Mouse (Mus musculus) neural tube, embryonic 14.5 days (tissue): ENCODE data around the gene Unc13d. TPM values are rescaled to one million over a fixed set of nuclear protein-coding genes. Genes with fewer than 3 reads are reported as not detected.

Experiments used
- ATAC-seq: fragments of 200-750 bp; cut with Nextera tagmentation; 2 replicates; pipeline ENCODE4 v1.8.0; 2017; ENCODE audit warnings: low read depth, mild to moderate bottlenecking, moderate TSS enrichment, moderate library complexity
- H3K27ac ChIP-seq: fragments of 300-500 bp; sonication (generic); 2 replicates; pipeline ENCODE4 v1.5.1; 2014; ENCODE audit warnings: low read depth, mild to moderate bottlenecking, control low read depth, low read length, moderate library complexity, mixed read lengths
- H3K27me3 ChIP-seq: fragments of 300-500 bp; sonication (generic); 2 replicates; pipeline ENCODE4 v1.6.1; 2014; ENCODE audit warnings: low read length; ENCODE audit not compliant: control insufficient read depth, insufficient read depth
- H3K36me3 ChIP-seq: fragments of 300-500 bp; sonication (generic); 2 replicates; pipeline ENCODE4 v1.6.1; 2014; ENCODE audit warnings: low read length, mixed read lengths; ENCODE audit not compliant: control insufficient read depth, insufficient read depth
- H3K4me1 ChIP-seq: fragments of 300-500 bp; sonication (generic); 2 replicates; pipeline ENCODE4 v1.6.1; 2014; ENCODE audit warnings: low read length; ENCODE audit not compliant: control insufficient read depth, insufficient read depth
- H3K4me2 ChIP-seq: fragments of 300-500 bp; sonication (generic); 2 replicates; pipeline ENCODE4 v1.6.1; 2014; ENCODE audit warnings: mild to moderate bottlenecking, low read depth, low read length, control low read depth
- H3K4me3 ChIP-seq: fragments of 300-500 bp; sonication (generic); 2 replicates; pipeline ENCODE4 v1.5.1; 2014; ENCODE audit warnings: low read depth, low read length, control low read depth, mixed read lengths
- H3K9ac ChIP-seq: fragments of 300-500 bp; sonication (generic); replicated peaks from 2 replicates; pipeline ENCODE4 v1.6.1; 2014; ENCODE audit warnings: low read depth, mild to moderate bottlenecking, control low read depth, low read length, mixed read lengths
- H3K9me3 ChIP-seq: fragments of 300-500 bp; sonication (generic); 2 replicates; pipeline ENCODE4 v1.6.1; 2016; ENCODE audit warnings: low read length; ENCODE audit not compliant: control insufficient read depth
- WGBS: fragments of 180-500 bp; shearing (Covaris S2); extraction: QIAGEN DNeasy Blood & Tissue Kit; methylation state at CpG from one replicate; pipeline ENCODE4 v1.1.7; 2014; 5-methylcytosine and 5-hydroxymethylcytosine counted together
- polyA plus RNA-seq: library from polyadenylated mRNA; unstranded; fragments of >200 nt; fragmentation: Nextera tagmentation; extraction: Ambion mirVana; gene quantifications from 2 replicates; pipeline ENCODE4 v1.2.1, GENCODE M21; 2014

Gene Unc13d
- polyA plus RNA-seq, 1 experiment from 2014 or later: 0.88 TPM

- no peaks in the 10 kb centered on the region for H3K9me3 ChIP-seq
- H3K9ac ChIP-seq: no peak overlapping the region
- no peaks in the 10 kb centered on the region for H3K27me3 ChIP-seq
- H3K4me2 ChIP-seq: no peak overlapping the region
- peaks cover 9% of the 10 kb centered on the region; the same call in 1 of the 2 replicates for H3K4me1 ChIP-seq
- no peak overlapping the region for H3K4me3 ChIP-seq
- peaks cover 5% of the 10 kb centered on the region; the same call in 1 of the 2 replicates for H3K36me3 ChIP-seq
- H3K27ac ChIP-seq: no peak overlapping the region
- WGBS: 68% methylated on average over 7 of the region's 7 CpGs
- ATAC-seq: no peak
Measured at GRCm38 (mm10) chr11:116074436-116074991, 3.2 kb downstream of the Unc13d start.

- Histone ChIP-seq H3K4me3 (no peak overlapping the region), H3K27me3 (no peaks in the 10 kb centered on the region), H3K4me1 (no peaks in the 10 kb centered on the region), H3K9ac (no peak overlapping the region), H3K27ac (no peak overlapping the region), H3K36me3 (no peaks in the 10 kb centered on the region), H3K9me3 (no peaks in the 10 kb centered on the region), H3K4me2 (no peak overlapping the region)
- ATAC-seq: no peak
- WGBS: 86% methylated on average over 3 of the region's 3 CpGs
Measured at GRCm38 (mm10) chr11:116072608-116073007, 5.2 kb downstream of the Unc13d start.

GRCm38 (mm10) chr11:116071510-116071909 is 6.3 kb downstream of the Unc13d start:
- ATAC-seq: no peak
- no peaks in the 10 kb centered on the region for H3K27me3 ChIP-seq
- no peak overlapping the region for H3K4me2 ChIP-seq
- no peaks in the 10 kb centered on the region for H3K9me3 ChIP-seq
- H3K27ac ChIP-seq: no peak overlapping the region
- WGBS: 69% methylated on average over 5 of the region's 5 CpGs
- H3K4me3 ChIP-seq: no peak overlapping the region
- no peaks in the 10 kb centered on the region for H3K36me3 ChIP-seq
- no peak overlapping the region for H3K9ac ChIP-seq
- no peaks in the 10 kb centered on the region for H3K4me1 ChIP-seq

GRCm38 (mm10) chr11:116065345-116065744 is 12.4 kb downstream of the Unc13d start:
- WGBS: 89% methylated on average over 12 of the region's 12 CpGs
- no peak for ATAC-seq
- H3K4me2 ChIP-seq: no peak overlapping the region
- H3K4me3 ChIP-seq: no peak overlapping the region
- H3K9ac ChIP-seq: no peak overlapping the region
- no peaks in the 10 kb centered on the region for H3K4me1 ChIP-seq
- H3K27me3 ChIP-seq: no peaks in the 10 kb centered on the region
- no peaks in the 10 kb centered on the region for H3K9me3 ChIP-seq
- H3K27ac ChIP-seq: no peak overlapping the region
- peaks cover 14% of the 10 kb centered on the region for H3K36me3 ChIP-seq

- H3K4me3 ChIP-seq: no peak overlapping the region
- no peak overlapping the region for H3K9ac ChIP-seq
- H3K27ac ChIP-seq: no peak overlapping the region
- no peaks in the 10 kb centered on the region for H3K4me1 ChIP-seq
- H3K9me3 ChIP-seq: no peaks in the 10 kb centered on the region
- H3K36me3 ChIP-seq: peaks cover 24% of the 10 kb centered on the region
- ATAC-seq: no peak
- H3K4me2 ChIP-seq: no peak overlapping the region
- H3K27me3 ChIP-seq: no peaks in the 10 kb centered on the region
- whole genome bisulfite sequencing: 65% methylated on average over 23 of the region's 23 CpGs
Measured at GRCm38 (mm10) chr11:116064187-116064867, 13.4 kb downstream of the Unc13d start.

GRCm38 (mm10) chr11:116063562-116063961 is 14.2 kb downstream of the Unc13d start:
- H3K27ac ChIP-seq: no peak overlapping the region
- no peak overlapping the region for H3K4me3 ChIP-seq
- no peaks in the 10 kb centered on the region for H3K4me1 ChIP-seq
- ATAC-seq: no peak
- WGBS: 70% methylated on average over 13 of the region's 13 CpGs
- no peaks in the 10 kb centered on the region for H3K27me3 ChIP-seq
- H3K9me3 ChIP-seq: no peaks in the 10 kb centered on the region
- H3K9ac ChIP-seq: no peak overlapping the region
- peaks cover 32% of the 10 kb centered on the region for H3K36me3 ChIP-seq
- H3K4me2 ChIP-seq: no peak overlapping the region

- WGBS: 51% methylated on average over 8 of the region's 8 CpGs
- H3K4me2 ChIP-seq: no peak overlapping the region
- no peaks in the 10 kb centered on the region for H3K9me3 ChIP-seq
- H3K4me3 ChIP-seq: no peak overlapping the region
- peaks cover 39% of the 10 kb centered on the region for H3K36me3 ChIP-seq
- no peaks in the 10 kb centered on the region for H3K27me3 ChIP-seq
- no peak overlapping the region for H3K9ac ChIP-seq
- no peak overlapping the region for H3K27ac ChIP-seq
- no peak for ATAC-seq
- no peaks in the 10 kb centered on the region for H3K4me1 ChIP-seq
Measured at GRCm38 (mm10) chr11:116062521-116062920, 15.2 kb downstream of the Unc13d start.

GRCm38 (mm10) chr11:116061641-116062415 is 15.9 kb downstream of the Unc13d start:
- Histone ChIP-seq H3K27me3 (no peaks in the 10 kb centered on the region), H3K36me3 (peaks cover 46% of the 10 kb centered on the region), H3K9me3 (no peaks in the 10 kb centered on the region), H3K4me1 (no peaks in the 10 kb centered on the region), H3K4me3 (no peak overlapping the region), H3K9ac (no peak overlapping the region), H3K4me2 (no peak overlapping the region), H3K27ac (no peak overlapping the region)
- no peak for ATAC-seq
- whole genome bisulfite sequencing: 87% methylated on average over 13 of the region's 13 CpGs

- no peaks in the 10 kb centered on the region for H3K4me1 ChIP-seq
- no peaks in the 10 kb centered on the region for H3K9me3 ChIP-seq
- no peaks in the 10 kb centered on the region for H3K27me3 ChIP-seq
- no peak overlapping the region for H3K27ac ChIP-seq
- H3K36me3 ChIP-seq: peaks cover 58% of the 10 kb centered on the region
- no peak overlapping the region for H3K4me2 ChIP-seq
- WGBS: 93% methylated on average over 9 of the region's 9 CpGs
- H3K4me3 ChIP-seq: no peak overlapping the region
- H3K9ac ChIP-seq: no peak overlapping the region
- ATAC-seq: no peak
Measured at GRCm38 (mm10) chr11:116060596-116060995, 17.2 kb downstream of the Unc13d start.
